27 mouse cellular contexts compared by ENCODE assay signal in genomic region chr7:6262120-6262519, GRCm38 (mm10). TPM values are rescaled to one million over a fixed set of nuclear protein-coding genes. Genes with fewer than 3 reads are reported as not detected.
A peak's percentile ranks its signal among the peaks of the same experiment; 100 is the strongest.
DNase-seq lines count a peak whose midpoint lies in the region; ATAC-seq and TF ChIP-seq lines count a peak whose summit lies in the region.
"Had no signal": no experiment of that assay in that cellular context is flagged by ENCODE, and none has a peak within 500 bp of the region (broad histone marks: within the 10 kb centered on the region; RNA-seq: fewer than 3 reads in every experiment).

No protein-coding gene starts in this region.

- TF ChIP-seq CTCF in hindbrain, postnatal 0 days (IDR thresholded peaks at IDR 0.05; ENCODE audit: low read depth), result peak; percentile 26
- 0 out of 2 replicates have a peak, but pooled peaks have one; percentile 18 for TF ChIP-seq CTCF in liver, postnatal 0 days (IDR thresholded peaks at IDR 0.05; ENCODE audit: low read depth)
- TF ChIP-seq CTCF in MEL (IDR thresholded peaks at IDR 0.05 in 2 of 3, conservative IDR thresholded peaks at IDR 0.05 in 1 of 3; ENCODE audit: control insufficient read depth in 1 of 3, insufficient read depth in 1 of 3, low read depth in 2 of 3, low read length in 3 of 3, poor library complexity in 1 of 3, severe bottlenecking in 1 of 3), result peak; percentile 10 to 19 (median 15); a peak in 2 of 6 replicates

- no peak overlapping the region for H3K4me3 ChIP-seq in hindbrain, postnatal 0 days (ENCODE audit: low read length)
- no peak overlapping the region for H3K4me3 ChIP-seq in hindbrain, embryonic 11.5 days (ENCODE audit: low read depth, low read length)
- H3K4me3 ChIP-seq in liver, postnatal 0 days (ENCODE audit: low read depth, low read length), result no peak overlapping the region
- no peak overlapping the region for H3K4me3 ChIP-seq in liver, embryonic 11.5 days (ENCODE audit: low read depth, low read length)
- H3K4me3 ChIP-seq in MEL (ENCODE audit: control insufficient read depth in 1 of 2, insufficient read depth in 1 of 2, low read depth in 2 of 2, low read length in 2 of 2), result no peak overlapping the region
- H3K4me3 ChIP-seq: embryonic facial prominence, embryonic 15.5 days; forebrain, embryonic 10.5 days; heart, adult 2 months; hindbrain, embryonic 10.5 days; lung, embryonic 15.5 days; neural tube, embryonic 12.5 days had no signal

- H3K27me3 ChIP-seq in hindbrain, postnatal 0 days (ENCODE audit: insufficient read depth, low read length), result no peaks in the 10 kb centered on the region
- H3K27me3 ChIP-seq in hindbrain, embryonic 11.5 days (ENCODE audit: control insufficient read depth, insufficient read depth, low read length), result no peaks in the 10 kb centered on the region
- H3K27me3 ChIP-seq in liver, postnatal 0 days (ENCODE audit: insufficient read depth, low read length), result no peaks in the 10 kb centered on the region
- no peaks in the 10 kb centered on the region for H3K27me3 ChIP-seq in liver, embryonic 11.5 days (replicated peaks; ENCODE audit: control insufficient read depth, insufficient read depth, low read length)
- H3K27me3 ChIP-seq in MEL (ENCODE audit: control insufficient read depth in 1 of 2, insufficient read depth in 2 of 2, low read length in 2 of 2), result no peaks in the 10 kb centered on the region; a peak in 1 of 4 replicates
- H3K27me3 ChIP-seq: embryonic facial prominence, embryonic 15.5 days; lung, embryonic 15.5 days; neural tube, embryonic 12.5 days had no signal

- TF ChIP-seq EP300 in liver, postnatal 0 days (IDR thresholded peaks at IDR 0.05; ENCODE audit: low read depth), result no peak
- TF ChIP-seq EP300 in MEL (IDR thresholded peaks at IDR 0.05; ENCODE audit: low read depth in 1 of 2, low read length in 2 of 2), result no peak

- H3K4me2 ChIP-seq in hindbrain, postnatal 0 days (ENCODE audit: low read depth, low read length), result no peak overlapping the region
- no peak overlapping the region for H3K4me2 ChIP-seq in hindbrain, embryonic 11.5 days (replicated peaks; ENCODE audit: low read depth, low read length)
- no peak overlapping the region for H3K4me2 ChIP-seq in liver, postnatal 0 days (ENCODE audit: low read depth, low read length)
- no peak overlapping the region for H3K4me2 ChIP-seq in liver, embryonic 11.5 days
- H3K4me2 ChIP-seq: embryonic facial prominence, embryonic 15.5 days; lung, embryonic 15.5 days; midbrain, embryonic 11.5 days; neural tube, embryonic 12.5 days had no signal

- no peaks in the 10 kb centered on the region for H3K4me1 ChIP-seq in hindbrain, postnatal 0 days (ENCODE audit: insufficient read depth, low read length)
- no peaks in the 10 kb centered on the region for H3K4me1 ChIP-seq in hindbrain, embryonic 11.5 days (replicated peaks; ENCODE audit: control insufficient read depth, insufficient read depth, low read length)
- H3K4me1 ChIP-seq in liver, postnatal 0 days (ENCODE audit: insufficient read depth), result no peaks in the 10 kb centered on the region
- H3K4me1 ChIP-seq in liver, embryonic 11.5 days (replicated peaks; ENCODE audit: control insufficient read depth, insufficient read depth, low read length), result no peaks in the 10 kb centered on the region
- no peaks in the 10 kb centered on the region for H3K4me1 ChIP-seq in MEL (ENCODE audit: control insufficient read depth in 1 of 2, insufficient read depth in 2 of 2, low read length in 2 of 2)
- H3K4me1 ChIP-seq: embryonic facial prominence, embryonic 15.5 days; forebrain, embryonic 10.5 days; hindbrain, embryonic 10.5 days; lung, embryonic 15.5 days; neural tube, embryonic 12.5 days had no signal

- no peaks in the 10 kb centered on the region for H3K79me2 ChIP-seq in MEL (ENCODE audit: control insufficient read depth, insufficient read depth, low read length, poor library complexity)

- no peak overlapping the region for H3K27ac ChIP-seq in hindbrain, postnatal 0 days
- no peak overlapping the region for H3K27ac ChIP-seq in hindbrain, embryonic 11.5 days (ENCODE audit: low read depth, low read length)
- H3K27ac ChIP-seq in liver, postnatal 0 days (ENCODE audit: low read depth), result no peak overlapping the region
- H3K27ac ChIP-seq in liver, embryonic 11.5 days (ENCODE audit: low read depth, low read length), result no peak overlapping the region
- no peak overlapping the region for H3K27ac ChIP-seq in MEL (ENCODE audit: control insufficient read depth, low read depth, low read length)
- H3K27ac ChIP-seq: embryonic facial prominence, embryonic 15.5 days; forebrain, embryonic 10.5 days; heart, adult 2 months; hindbrain, embryonic 10.5 days; lung, embryonic 15.5 days; macrophage; neural tube, embryonic 12.5 days had no signal

- no peaks in the 10 kb centered on the region for H3K36me3 ChIP-seq in hindbrain, postnatal 0 days (ENCODE audit: insufficient read depth, low read length)
- H3K36me3 ChIP-seq in hindbrain, embryonic 11.5 days (ENCODE audit: control insufficient read depth, insufficient read depth, low read length), result no peaks in the 10 kb centered on the region
- no peaks in the 10 kb centered on the region for H3K36me3 ChIP-seq in liver, postnatal 0 days (replicated peaks; ENCODE audit: insufficient read depth, low read length)
- H3K36me3 ChIP-seq in liver, embryonic 11.5 days (ENCODE audit: control insufficient read depth, insufficient read depth, low read length), result no peaks in the 10 kb centered on the region
- no peaks in the 10 kb centered on the region for H3K36me3 ChIP-seq in MEL (ENCODE audit: control insufficient read depth in 1 of 2, insufficient read depth in 2 of 2, low read length in 2 of 2)
- H3K36me3 ChIP-seq: embryonic facial prominence, embryonic 15.5 days; forebrain, embryonic 10.5 days; hindbrain, embryonic 10.5 days; lung, embryonic 15.5 days; neural tube, embryonic 12.5 days had no signal

- ATAC-seq in hindbrain, postnatal 0 days, result no peak
- ATAC-seq in hindbrain, embryonic 11.5 days (ENCODE audit: low FRiP score), result no peak
- no peak for ATAC-seq in liver, postnatal 0 days
- no peak for ATAC-seq in liver, embryonic 11.5 days (replicated peaks; ENCODE audit: low FRiP score)
- ATAC-seq in frontal cortex, adult (ENCODE audit: low TSS enrichment), result no peak
- ATAC-seq in inflammation-experienced regulatory T-cells, adult 6 months, result no peak

- TF ChIP-seq RAD21 in MEL (IDR thresholded peaks at IDR 0.05; ENCODE audit: low read depth, low read length), result peak; percentile 14

- TF ChIP-seq POLR2A in MEL (IDR thresholded peaks at IDR 0.05; ENCODE audit: control insufficient read depth in 1 of 2, insufficient read depth in 1 of 2, low read depth in 1 of 2, low read length in 2 of 2, poor library complexity in 1 of 2), result no peak

- DNase-seq in hindbrain, postnatal 0 days (ENCODE audit: low spot score), result no peak
- no peak for DNase-seq in hindbrain, embryonic 11.5 days (ENCODE audit: low spot score)
- no peak for DNase-seq in liver, postnatal 0 days
- DNase-seq in liver, embryonic 11.5 days (ENCODE audit: low spot score), result no peak
- peak; percentile 29 for DNase-seq in MEL (ENCODE audit: low read depth, low spot score)
- no peak for DNase-seq in heart, adult 9 months (ENCODE audit: low spot score in 2 of 2)
- DNase-seq: cerebellum, adult 18-20 months; cerebellum, postnatal 36 days; gastrocnemius, postnatal 10 days; heart, adult 2 months; right cerebral cortex, postnatal 4 days; thymus, postnatal 14 days had no signal

- WGBS in hindbrain, postnatal 0 days, result 78% methylated on average over 3 of the region's 3 CpGs
- 83% methylated on average over 3 of the region's 3 CpGs for WGBS in hindbrain, embryonic 11.5 days
- 73% methylated on average over 3 of the region's 3 CpGs for WGBS in liver, postnatal 0 days (ENCODE audit: insufficient replicate concordance)
- WGBS in liver, embryonic 11.5 days, result 81% methylated on average over 3 of the region's 3 CpGs

- H3K9ac ChIP-seq in hindbrain, postnatal 0 days (replicated peaks; ENCODE audit: low read length), result no peak overlapping the region
- no peak overlapping the region for H3K9ac ChIP-seq in hindbrain, embryonic 11.5 days (ENCODE audit: low read depth, low read length)
- H3K9ac ChIP-seq in liver, postnatal 0 days (replicated peaks), result no peak overlapping the region
- H3K9ac ChIP-seq in liver, embryonic 11.5 days (ENCODE audit: low read depth, low read length), result no peak overlapping the region
- no peak overlapping the region for H3K9ac ChIP-seq in MEL (ENCODE audit: control insufficient read depth, low read depth, low read length, poor library complexity, severe bottlenecking)
- H3K9ac ChIP-seq: embryonic facial prominence, embryonic 15.5 days; lung, embryonic 15.5 days; neural tube, embryonic 12.5 days had no signal

- H3K9me3 ChIP-seq in hindbrain, postnatal 0 days (ENCODE audit: low read length), result no peaks in the 10 kb centered on the region
- no peaks in the 10 kb centered on the region for H3K9me3 ChIP-seq in hindbrain, embryonic 11.5 days (ENCODE audit: control insufficient read depth, low read length)
- H3K9me3 ChIP-seq in liver, postnatal 0 days (ENCODE audit: low read length), result no peaks in the 10 kb centered on the region
- no peaks in the 10 kb centered on the region for H3K9me3 ChIP-seq in liver, embryonic 11.5 days (ENCODE audit: control insufficient read depth, low read length)
- H3K9me3 ChIP-seq in MEL (replicated peaks; ENCODE audit: insufficient read depth, low read length), result no peaks in the 10 kb centered on the region
- H3K9me3 ChIP-seq: embryonic facial prominence, embryonic 15.5 days; lung, embryonic 15.5 days; neural tube, embryonic 12.5 days had no signal

RNA-seq across cellular contexts. Expression of gene Epp13, which starts 9.6 kb away (rescaled TPM):
- not detected in 2 replicates for total RNA-seq in hindbrain, postnatal 0 days (2014; rRNA removed)
- 0.59 and 0.62 TPM in 2 replicates for polyA plus RNA-seq in hindbrain, postnatal 0 days (2015; fragmentation: Nextera tagmentation; extraction: Ambion mirVana)
- not detected in 2 replicates for polyA plus RNA-seq in hindbrain, embryonic 11.5 days (2014; fragmentation: Nextera tagmentation; extraction: Ambion mirVana)
- not detected in 2 replicates for polyA plus RNA-seq in liver, postnatal 0 days (2015; fragmentation: Nextera tagmentation; extraction: Ambion mirVana)
- not detected in 2 replicates for polyA plus RNA-seq in liver, embryonic 11.5 days (2014; fragmentation: Nextera tagmentation; extraction: Ambion mirVana)
- total RNA-seq in MEL (2012; rRNA removed), result not detected in 2 replicates
- polyA plus RNA-seq in MEL (2012; ENCODE audit: insufficient read depth in 1 of 2, insufficient read length in 2 of 2, low read depth in 1 of 2, low replicate concordance in 2 of 2, missing spikeins in 1 of 2), result under 1 TPM in 1 of 2 experiments, not detected in 1; 0.14 TPM
- not detected for polyA plus RNA-seq in inflammation-experienced regulatory T-cells, adult 6 months (2017; shearing (Covaris generic))
- total RNA-seq: adrenal gland, adult 18-20 months; adrenal gland, postnatal 4 days; gastrocnemius, postnatal 10 days; heart, adult 2 months; left cerebral cortex, postnatal 25 days had no signal
- polyA plus RNA-seq: embryonic facial prominence, embryonic 15.5 days; forebrain, embryonic 10.5 days; heart, adult 2 months; heart, embryonic 16.5 days; kidney, embryonic 16.5 days; limb, embryonic 14.5 days; lung, embryonic 15.5 days; macrophage; midbrain, embryonic 11.5 days; neural tube, embryonic 12.5 days had no signal

RNA-seq across cellular contexts. Expression of gene Zfp667, which starts 24.3 kb away (rescaled TPM):
- total RNA-seq in hindbrain, postnatal 0 days (2014; rRNA removed), result 3.2 and 4.2 TPM in 2 replicates
- polyA plus RNA-seq in hindbrain, postnatal 0 days (2015; fragmentation: Nextera tagmentation; extraction: Ambion mirVana), result 12.0 and 15.3 TPM in 2 replicates
- 15.1 and 16.5 TPM in 2 replicates for polyA plus RNA-seq in hindbrain, embryonic 11.5 days (2014; fragmentation: Nextera tagmentation; extraction: Ambion mirVana)
- polyA plus RNA-seq in liver, postnatal 0 days (2015; fragmentation: Nextera tagmentation; extraction: Ambion mirVana), result 1.1 and 1.4 TPM in 2 replicates
- polyA plus RNA-seq in liver, embryonic 11.5 days (2014; fragmentation: Nextera tagmentation; extraction: Ambion mirVana), result 9.9 and 10.3 TPM in 2 replicates
- total RNA-seq in MEL (2012; rRNA removed), result 3.4 and 3.9 TPM in 2 replicates
- polyA plus RNA-seq in MEL (2012; ENCODE audit: insufficient read depth in 1 of 2, insufficient read length in 2 of 2, low read depth in 1 of 2, low replicate concordance in 2 of 2, missing spikeins in 1 of 2), result 1 to 10 TPM in 1 of 2 experiments, not detected in 1; 5.3 TPM
- 1 to 10 TPM; 3.3 to 7.6 (median 4.7) TPM for polyA plus RNA-seq in inflammation-experienced regulatory T-cells, adult 6 months (2017; shearing (Covaris generic))

RNA-seq across cellular contexts. Expression of gene Zscan5b, which starts 40.0 kb away (rescaled TPM):
- not detected in 2 replicates for total RNA-seq in hindbrain, postnatal 0 days (2014; rRNA removed)
- not detected in 2 replicates for polyA plus RNA-seq in hindbrain, postnatal 0 days (2015; fragmentation: Nextera tagmentation; extraction: Ambion mirVana)
- polyA plus RNA-seq in hindbrain, embryonic 11.5 days (2014; fragmentation: Nextera tagmentation; extraction: Ambion mirVana), result not detected in 2 replicates
- polyA plus RNA-seq in liver, postnatal 0 days (2015; fragmentation: Nextera tagmentation; extraction: Ambion mirVana), result not detected in 2 replicates
- not detected in 2 replicates for polyA plus RNA-seq in liver, embryonic 11.5 days (2014; fragmentation: Nextera tagmentation; extraction: Ambion mirVana)
- not detected in 2 replicates for total RNA-seq in MEL (2012; rRNA removed)
- polyA plus RNA-seq in MEL (2012; ENCODE audit: insufficient read depth in 1 of 2, insufficient read length in 2 of 2, low read depth in 1 of 2, low replicate concordance in 2 of 2, missing spikeins in 1 of 2), result not detected
- under 1 TPM in 1 of 3 experiments, not detected in 2; 0.85 TPM for polyA plus RNA-seq in inflammation-experienced regulatory T-cells, adult 6 months (2017; shearing (Covaris generic))
- total RNA-seq: adrenal gland, adult 18-20 months; adrenal gland, postnatal 4 days; gastrocnemius, postnatal 10 days; heart, adult 2 months; left cerebral cortex, postnatal 25 days had no signal
- polyA plus RNA-seq: embryonic facial prominence, embryonic 15.5 days; forebrain, embryonic 10.5 days; heart, adult 2 months; heart, embryonic 16.5 days; hindbrain, embryonic 10.5 days; kidney, embryonic 16.5 days; limb, embryonic 14.5 days; lung, embryonic 15.5 days; macrophage; midbrain, embryonic 11.5 days; neural tube, embryonic 12.5 days had no signal
